Mouse (Mus musculus): Measurements from ENCODE around the gene Smcr8.

DNA sequence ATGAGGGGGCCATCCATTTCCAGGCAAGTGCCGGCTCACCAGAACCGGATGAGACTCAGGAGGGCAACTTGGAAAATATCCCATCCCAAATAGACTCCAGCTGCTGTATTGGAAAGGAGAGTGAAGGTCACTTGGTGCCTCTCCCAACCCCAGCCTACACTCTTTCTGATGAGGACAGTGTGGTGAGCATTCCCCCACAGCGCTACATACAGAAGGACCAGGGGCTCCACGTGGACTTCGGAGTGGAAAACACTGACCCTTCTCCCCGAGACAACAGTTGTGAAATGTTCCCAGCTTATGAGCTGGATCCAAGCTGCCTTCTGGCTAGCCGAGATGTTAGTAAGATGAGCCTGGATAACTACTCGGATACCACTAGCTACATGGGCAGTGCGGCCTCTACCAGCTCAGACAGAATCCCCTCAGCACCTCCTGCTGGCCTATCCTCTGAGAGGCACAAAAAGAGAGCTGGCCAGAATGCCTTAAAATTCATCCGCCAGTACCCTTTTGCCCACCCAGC is 2.4 kb downstream of the Smcr8 start:
- TF ChIP-seq POLR2A (IDR thresholded peaks at IDR 0.05; ENCODE audit: insufficient read depth, low read depth, low read length) (no peak), CTCF (IDR thresholded peaks at IDR 0.05) (no peak)
